Mouse (Mus musculus) liver, postnatal 0 days (tissue): ENCODE measurements at regions not wholly inside any gene's neighbourhood (a gene's known extent, or its start where the extent isn't known, plus 50 kb on each side); places are given as distances from the start of the nearest gene placed in this dataset.

ENCODE experiments used
- CTCF ChIP-seq: sonication (generic); IDR thresholded peaks from 2 replicates; pipeline ENCODE4 v1.5.1; 2016; ENCODE audit warnings: antibody characterized with exemption, low read depth
- EP300 ChIP-seq: IDR thresholded peaks from 2 replicates; pipeline ENCODE4 v1.6.1; 2016; ENCODE audit warnings: antibody characterized with exemption, low read depth, mild to moderate bottlenecking

- no peak for TF ChIP-seq EP300
- TF ChIP-seq CTCF, result no peak
Measured at GRCm38 (mm10) chr11:64206155-64206554, 126.9 kb upstream of the Cox10 start.
